Mouse (Mus musculus): ENCODE measurements around the gene Pla2g12a. TPM values are rescaled to one million over a fixed set of nuclear protein-coding genes. Genes with fewer than 3 reads are reported as not detected.

Pla2g12a gene
- polyA plus RNA-seq, 1 experiment from 2014 or later, result 38.6 TPM

- 19% methylated on average over 9 of the region's 9 CpGs for WGBS
- DNase-seq (ENCODE audit: low spot score), result peak; percentile 25
Observed at GRCm38 (mm10) chr3:129936561-129936960, 58.2 kb downstream of the Pla2g12a start.

GRCm38 (mm10) chr3:129937848-129938247 lies 59.4 kb downstream of the Pla2g12a start:
- Histone ChIP-seq H3K9me3 (replicated peaks; ENCODE audit: control insufficient read depth, low read length) (no peaks in the 10 kb centered on the region), H3K36me3 (ENCODE audit: control insufficient read depth, insufficient read depth, low read length) (no peaks in the 10 kb centered on the region), H3K4me3 (ENCODE audit: low read depth, low read length) (no peak overlapping the region), H3K4me2 (ENCODE audit: low read length) (no peak overlapping the region), H3K27ac (ENCODE audit: low read depth, low read length) (no peak overlapping the region), H3K4me1 (ENCODE audit: control insufficient read depth, insufficient read depth, low read length) (0 out of 2 replicates have a peak, but pooled peaks cover 3% of the 10 kb centered on the region), H3K9ac (ENCODE audit: low read length) (no peak overlapping the region), H3K27me3 (replicated peaks; ENCODE audit: control insufficient read depth, insufficient read depth, low read length) (no peaks in the 10 kb centered on the region)
- WGBS, result 71% methylated on average over 3 of the region's 3 CpGs
- ATAC-seq, result no peak
- DNase-seq (ENCODE audit: low spot score), result no peak

More at GRCm38 (mm10) chr3:129936561-129936960, 58.2 kb downstream of the Pla2g12a start:
- Histone ChIP-seq H3K27me3 (replicated peaks; ENCODE audit: control insufficient read depth, insufficient read depth, low read length) (no peaks in the 10 kb centered on the region), H3K4me2 (ENCODE audit: low read length) (no peak overlapping the region), H3K36me3 (ENCODE audit: control insufficient read depth, insufficient read depth, low read length) (no peaks in the 10 kb centered on the region), H3K9me3 (replicated peaks; ENCODE audit: control insufficient read depth, low read length) (no peaks in the 10 kb centered on the region), H3K27ac (ENCODE audit: low read depth, low read length) (no peak overlapping the region), H3K4me3 (ENCODE audit: low read depth, low read length) (no peak overlapping the region), H3K9ac (ENCODE audit: low read length) (no peak overlapping the region), H3K4me1 (ENCODE audit: control insufficient read depth, insufficient read depth, low read length) (0 out of 2 replicates have a peak, but pooled peaks cover 3% of the 10 kb centered on the region)
- no peak for ATAC-seq

- Histone ChIP-seq H3K9ac (ENCODE audit: low read length) (no peak overlapping the region), H3K9me3 (replicated peaks; ENCODE audit: control insufficient read depth, low read length) (no peaks in the 10 kb centered on the region), H3K4me1 (ENCODE audit: control insufficient read depth, insufficient read depth, low read length) (0 out of 2 replicates have a peak, but pooled peaks cover 3% of the 10 kb centered on the region), H3K36me3 (ENCODE audit: control insufficient read depth, insufficient read depth, low read length) (no peaks in the 10 kb centered on the region), H3K27ac (ENCODE audit: low read depth, low read length) (no peak overlapping the region), H3K4me3 (ENCODE audit: low read depth, low read length) (no peak overlapping the region), H3K27me3 (replicated peaks; ENCODE audit: control insufficient read depth, insufficient read depth, low read length) (no peaks in the 10 kb centered on the region), H3K4me2 (ENCODE audit: low read length) (no peak overlapping the region)
- ATAC-seq, result no peak
- WGBS, result 59% methylated on average over 7 of the region's 7 CpGs
- no peak for DNase-seq (ENCODE audit: low spot score)
Observed at GRCm38 (mm10) chr3:129939058-129939457, 60.7 kb downstream of the Pla2g12a start.

- H3K9ac ChIP-seq (ENCODE audit: low read length), result no peak overlapping the region
- H3K27me3 ChIP-seq (replicated peaks; ENCODE audit: control insufficient read depth, insufficient read depth, low read length), result no peaks in the 10 kb centered on the region
- H3K9me3 ChIP-seq (replicated peaks; ENCODE audit: control insufficient read depth, low read length), result no peaks in the 10 kb centered on the region
- H3K36me3 ChIP-seq (ENCODE audit: control insufficient read depth, insufficient read depth, low read length), result no peaks in the 10 kb centered on the region
- H3K4me1 ChIP-seq (ENCODE audit: control insufficient read depth, insufficient read depth, low read length), result 0 out of 2 replicates have a peak, but pooled peaks cover 3% of the 10 kb centered on the region
- DNase-seq (ENCODE audit: low spot score), result no peak
- WGBS, result 95% methylated on average over 2 of the region's 2 CpGs
- H3K4me3 ChIP-seq (ENCODE audit: low read depth, low read length), result no peak overlapping the region
- no peak overlapping the region for H3K27ac ChIP-seq (ENCODE audit: low read depth, low read length)
- no peak overlapping the region for H3K4me2 ChIP-seq (ENCODE audit: low read length)
- no peak for ATAC-seq
Observed at GRCm38 (mm10) chr3:129940780-129941179, 62.4 kb downstream of the Pla2g12a start.

- Histone ChIP-seq H3K27me3 (replicated peaks; ENCODE audit: control insufficient read depth, insufficient read depth, low read length) (no peaks in the 10 kb centered on the region), H3K9ac (ENCODE audit: low read length) (no peak overlapping the region), H3K36me3 (ENCODE audit: control insufficient read depth, insufficient read depth, low read length) (no peaks in the 10 kb centered on the region), H3K4me3 (ENCODE audit: low read depth, low read length) (no peak overlapping the region), H3K27ac (ENCODE audit: low read depth, low read length) (no peak overlapping the region), H3K9me3 (replicated peaks; ENCODE audit: control insufficient read depth, low read length) (no peaks in the 10 kb centered on the region), H3K4me1 (ENCODE audit: control insufficient read depth, insufficient read depth, low read length) (0 out of 2 replicates have a peak, but pooled peaks cover 3% of the 10 kb centered on the region), H3K4me2 (ENCODE audit: low read length) (no peak overlapping the region)
- DNase-seq (ENCODE audit: low spot score), result no peak
- ATAC-seq, result no peak
- WGBS, result 91% methylated on average over 1 of the region's 1 CpGs
Observed at GRCm38 (mm10) chr3:129941291-129941690, 62.9 kb downstream of the Pla2g12a start.

- H3K27me3 ChIP-seq (replicated peaks; ENCODE audit: control insufficient read depth, insufficient read depth, low read length), result no peaks in the 10 kb centered on the region
- ATAC-seq (no peak), DNase-seq (ENCODE audit: low spot score) (no peak)
- H3K4me2 ChIP-seq (ENCODE audit: low read length), result no peak overlapping the region
- no peaks in the 10 kb centered on the region for H3K36me3 ChIP-seq (ENCODE audit: control insufficient read depth, insufficient read depth, low read length)
- H3K4me3 ChIP-seq (ENCODE audit: low read depth, low read length), result no peak overlapping the region
- H3K9ac ChIP-seq (ENCODE audit: low read length), result no peak overlapping the region
- WGBS, result 93% methylated on average over 4 of the region's 4 CpGs
- no peak overlapping the region for H3K27ac ChIP-seq (ENCODE audit: low read depth, low read length)
- H3K4me1 ChIP-seq (ENCODE audit: control insufficient read depth, insufficient read depth, low read length), result no peaks in the 10 kb centered on the region
- no peaks in the 10 kb centered on the region for H3K9me3 ChIP-seq (replicated peaks; ENCODE audit: control insufficient read depth, low read length)
Observed at GRCm38 (mm10) chr3:129943813-129944212, 65.4 kb downstream of the Pla2g12a start.

Other genes with a start within 250 kb of the Pla2g12a start
- 0.89 and 1.5 TPM in 2 replicates for gene Egf, start 123.3 kb upstream of the Pla2g12a start, polyA plus RNA-seq (2014; fragmentation: Nextera tagmentation; extraction: Ambion mirVana)
- gene Lrit3, start 74.6 kb upstream of the Pla2g12a start, polyA plus RNA-seq (2014; fragmentation: Nextera tagmentation; extraction: Ambion mirVana), result not detected in 2 replicates
- gene Rrh, start 56.0 kb upstream of the Pla2g12a start, polyA plus RNA-seq (2014; fragmentation: Nextera tagmentation; extraction: Ambion mirVana), result 0.28 TPM in 1 of 2 replicates, not detected in the other
- gene Gar1, start 47.2 kb upstream of the Pla2g12a start, polyA plus RNA-seq (2014; fragmentation: Nextera tagmentation; extraction: Ambion mirVana), result 25.0 and 28.1 TPM in 2 replicates
- 0.14 and 0.22 TPM in 2 replicates for gene Cfi, start 42.7 kb upstream of the Pla2g12a start, polyA plus RNA-seq (2014; fragmentation: Nextera tagmentation; extraction: Ambion mirVana)
- 39.4 and 42.3 TPM in 2 replicates for gene Casp6, start 22.8 kb downstream of the Pla2g12a start, polyA plus RNA-seq (2014; fragmentation: Nextera tagmentation; extraction: Ambion mirVana)
- 6.6 and 7.8 TPM in 2 replicates for gene Mcub, start 91.6 kb downstream of the Pla2g12a start, polyA plus RNA-seq (2014; fragmentation: Nextera tagmentation; extraction: Ambion mirVana)
- 23.8 and 25.4 TPM in 2 replicates for gene Sec24b, start 182.9 kb downstream of the Pla2g12a start, polyA plus RNA-seq (2014; fragmentation: Nextera tagmentation; extraction: Ambion mirVana)